Mouse (Mus musculus) natural killer cell, adult 2 months (primary cell): ENCODE results near the gene Fcna.

Source experiments
- DNase-seq, 2 experiments: peaks; one replicate each; pipeline ENCODE4 v3.0.0; 2022; ENCODE audit warnings: low spot score in 2 of 2

Gene Fcna

DNA sequence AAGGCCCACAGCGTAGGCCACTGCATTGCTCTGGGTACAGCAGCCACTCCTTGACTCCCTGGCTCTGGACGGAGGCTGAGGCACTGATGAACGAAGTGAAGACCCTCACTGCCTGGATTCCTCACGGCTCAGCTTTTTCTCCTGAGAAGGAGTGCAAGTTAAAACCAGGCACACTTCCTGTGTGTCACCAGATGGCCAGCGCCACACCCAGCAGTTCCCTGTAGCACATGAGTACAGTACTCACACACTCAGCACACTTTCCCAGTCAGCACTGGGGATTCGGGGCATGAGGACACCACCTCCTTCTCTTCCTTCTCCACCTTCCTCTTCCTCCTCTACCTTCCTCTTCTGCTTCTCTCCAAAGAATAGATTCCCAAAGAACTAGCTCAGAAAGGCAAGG is at the start of gene Fcna:
TSS of gene Fcna (minus strand) at position 220 of the 400 bp plus-strand sequence.
- DNase-seq: no peak

DNA sequence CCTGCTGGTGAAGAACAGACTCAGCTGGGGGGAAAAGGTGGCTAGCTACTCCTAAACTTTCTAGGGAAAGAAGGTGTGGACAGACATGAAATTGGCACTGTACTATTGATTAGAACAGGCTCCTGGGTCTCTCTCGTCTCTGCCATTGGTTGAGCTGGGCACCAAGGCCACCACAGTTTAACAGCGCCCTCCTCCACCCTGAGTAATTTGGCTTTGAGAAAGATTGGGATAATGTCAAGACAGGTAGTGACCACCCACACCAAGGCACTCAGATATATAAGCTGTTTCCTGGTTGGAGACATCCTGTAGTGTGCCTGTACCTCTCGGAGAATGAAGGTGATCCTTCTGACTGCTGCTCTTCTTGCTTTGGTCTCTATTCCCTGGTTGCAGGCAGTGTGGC is 48.7 kb upstream of the Fcna start, which contains the start of gene Lcn6:
TSS of gene Lcn6 (plus strand) at position 301 of the 400 bp plus-strand sequence.
- no peak for DNase-seq

- no peak for DNase-seq
These were observed 38.7 kb upstream of the Fcna start for GRCm38 (mm10) chr2:25666516-25666915.

DNA sequence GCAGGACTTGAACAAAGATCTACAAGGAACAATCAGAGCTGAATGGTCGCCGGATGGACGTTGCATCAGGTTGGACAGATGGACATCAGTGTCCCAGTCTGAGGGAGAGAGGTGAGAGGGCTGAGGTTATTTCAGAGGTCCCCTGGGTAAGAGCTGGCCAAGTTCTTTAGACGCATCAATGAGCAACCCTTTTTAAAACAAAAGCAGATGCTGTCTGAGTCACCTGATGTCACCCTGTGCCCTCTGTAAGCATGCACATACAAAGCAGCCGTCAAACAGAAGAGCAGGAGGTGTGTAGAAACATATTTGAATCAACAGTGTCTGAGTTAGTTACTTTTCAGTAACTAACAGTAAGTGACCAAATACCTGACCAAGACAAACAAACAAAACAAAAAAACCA is 36.3 kb upstream of the Fcna start:
- no peak for DNase-seq

- peak in 1 of 2 experiments; percentile 34 for DNase-seq
These were observed 35.7 kb upstream of the Fcna start for GRCm38 (mm10) chr2:25663511-25663910.

DNA sequence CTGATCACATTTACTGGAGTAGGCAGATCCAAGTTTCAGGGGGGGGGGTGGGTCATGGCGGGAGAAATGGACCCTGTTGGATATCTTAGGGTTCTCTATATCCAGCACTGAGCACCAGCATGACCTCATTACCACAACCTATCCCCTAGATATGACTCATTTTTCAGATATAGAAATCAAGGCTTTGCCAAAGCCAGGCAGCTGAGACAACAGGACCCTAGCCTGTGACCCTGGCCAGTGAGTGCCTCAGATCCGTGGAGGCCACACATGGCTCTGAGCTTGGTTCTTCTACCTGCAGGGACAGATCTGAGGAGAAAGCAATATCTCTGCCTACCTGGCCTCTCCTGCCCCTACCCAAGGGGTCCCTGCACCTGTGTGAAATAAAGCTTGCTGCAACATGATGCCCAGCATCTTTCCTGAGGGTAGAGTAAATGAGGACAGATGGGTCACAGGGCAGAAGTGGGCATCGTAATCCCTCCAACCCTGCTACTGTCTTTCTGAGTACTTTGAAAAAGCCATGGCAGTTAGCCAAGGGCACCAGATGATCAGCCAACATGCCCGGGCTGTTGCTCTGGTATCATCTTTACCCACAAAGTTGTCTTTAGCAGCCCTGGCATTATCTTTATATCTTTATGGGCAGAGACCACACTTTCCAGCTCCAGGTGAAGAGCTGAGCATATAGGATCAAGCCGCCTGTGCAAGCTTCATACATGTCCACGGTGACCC is 33.6 kb upstream of the Fcna start:
- no peak for DNase-seq

DNA sequence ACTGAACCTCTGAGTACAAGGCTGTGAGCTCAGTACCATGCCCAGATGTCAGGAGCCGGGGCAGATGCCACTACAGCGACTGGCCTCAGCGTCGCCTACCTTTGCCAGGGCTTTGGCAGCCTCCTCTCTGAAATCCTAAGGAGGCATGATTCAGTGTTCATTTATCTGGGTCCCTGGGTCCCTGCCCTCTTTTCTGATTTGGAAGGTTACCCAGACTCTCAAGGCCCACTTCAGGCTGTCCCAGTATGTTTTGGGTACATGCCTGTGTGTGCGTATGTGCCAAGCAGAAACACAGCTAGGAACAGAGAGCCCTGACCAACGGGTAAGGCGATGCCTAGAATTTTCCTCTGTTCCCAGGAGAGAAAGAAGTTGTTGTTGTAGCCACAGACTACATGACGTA is 32.4 kb upstream of the Fcna start:
- no peak for DNase-seq

- no peak for DNase-seq
These were observed 29.8 kb upstream of the Fcna start, which contains the start of gene Lcn5 for GRCm38 (mm10) chr2:25657652-25658051. Gene Lcn5 (plus strand): TSS chr2:25657952.

GRCm38 (mm10) chr2:25657246-25657645 is 29.4 kb upstream of the Fcna start:
- DNase-seq: no peak

- no peak for DNase-seq
These were observed 28.9 kb upstream of the Fcna start for GRCm38 (mm10) chr2:25656691-25657090.

GRCm38 (mm10) chr2:25654502-25654901 is 26.7 kb upstream of the Fcna start:
- no peak for DNase-seq

DNA sequence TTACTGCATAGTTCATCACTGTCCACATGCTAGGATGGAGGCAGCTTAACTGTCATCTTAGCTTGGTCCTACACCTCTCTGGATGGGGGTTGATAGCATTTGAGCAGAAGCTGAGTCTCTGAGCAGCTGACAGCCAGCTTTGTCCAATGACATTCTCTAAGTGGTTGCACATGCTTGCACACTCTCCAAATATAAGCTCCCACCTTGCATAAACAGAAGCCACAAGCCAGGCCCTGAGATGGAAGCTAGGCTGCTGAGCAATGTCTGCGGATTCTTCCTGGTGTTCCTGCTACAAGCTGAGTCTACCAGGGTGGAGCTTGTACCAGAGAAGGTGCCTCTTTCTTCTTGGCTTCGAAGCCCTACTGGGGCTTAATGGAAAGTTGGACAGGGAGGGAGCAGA is 25.1 kb upstream of the Fcna start, which contains the start of gene Lcn8:
TSS of gene Lcn8 (plus strand) at position 219 of the 400 bp plus-strand sequence.
- no peak for DNase-seq

- DNase-seq: peak; percentile 14 to 22
These were observed 12.1 kb upstream of the Fcna start for GRCm38 (mm10) chr2:25639890-25640289.

DNA sequence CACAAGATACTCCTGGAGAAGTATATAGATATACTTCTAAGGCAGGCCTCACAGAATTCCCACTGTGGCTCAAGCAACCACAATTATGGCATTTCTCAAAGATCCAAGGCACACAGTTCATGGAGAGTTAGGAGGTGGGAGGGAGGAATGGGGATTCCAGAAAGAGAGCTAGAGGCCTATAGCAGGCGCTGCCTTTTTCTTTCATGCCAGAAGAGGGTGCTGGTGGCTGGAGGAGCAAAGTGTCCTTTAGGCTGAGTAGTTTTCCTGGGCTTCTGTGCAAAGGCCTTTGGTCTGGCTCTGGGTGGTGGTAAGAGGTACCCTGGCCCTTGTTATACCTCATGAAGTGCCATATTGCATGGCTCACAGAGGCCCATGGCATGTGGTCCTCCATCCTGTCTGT is 6.2 kb upstream of the Fcna start:
- no peak for DNase-seq

DNA sequence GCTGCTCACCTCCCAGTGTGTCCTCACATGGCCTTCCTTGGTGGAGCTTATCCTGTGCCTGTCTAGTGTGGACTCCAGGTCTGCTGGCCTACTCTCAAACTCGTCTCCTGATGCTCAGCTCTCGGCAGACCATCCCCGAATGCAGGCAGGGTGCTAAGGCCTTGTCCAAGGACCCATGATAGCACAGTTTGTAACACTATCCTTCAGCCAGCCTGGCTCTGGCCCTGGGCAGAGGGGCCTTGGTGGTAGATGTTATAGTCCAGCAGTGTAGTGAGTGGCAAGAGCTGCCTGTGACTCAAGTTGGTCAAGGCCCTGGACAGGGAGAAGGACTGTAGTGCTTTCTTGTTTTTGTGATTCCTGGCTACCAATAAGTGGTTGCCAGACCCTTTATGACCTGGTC is 5.8 kb upstream of the Fcna start:
- DNase-seq: no peak

- no peak for DNase-seq
These were observed 908 bp upstream of the Fcna start for GRCm38 (mm10) chr2:25628738-25629137.

DNA sequence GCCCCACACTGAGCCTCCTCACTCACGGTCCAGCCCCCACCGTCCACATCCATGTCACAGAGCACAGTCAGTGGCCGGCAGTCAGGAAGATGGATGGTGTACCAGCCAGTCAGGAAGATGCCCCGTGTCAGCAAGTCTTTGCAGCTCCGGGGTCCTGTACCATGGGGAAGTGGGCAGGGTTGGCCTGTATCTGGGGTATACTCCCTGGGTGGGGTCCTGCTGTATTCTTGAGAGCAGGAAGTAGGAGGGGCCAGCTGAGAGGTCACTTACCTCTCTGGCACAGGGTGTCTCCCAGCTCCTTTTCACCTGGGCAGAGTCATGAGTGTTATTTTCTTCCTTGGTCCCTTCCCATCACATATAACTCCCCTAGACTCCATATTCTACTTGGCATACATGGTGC is 1.8 kb downstream of the Fcna start:
- no peak for DNase-seq

DNA sequence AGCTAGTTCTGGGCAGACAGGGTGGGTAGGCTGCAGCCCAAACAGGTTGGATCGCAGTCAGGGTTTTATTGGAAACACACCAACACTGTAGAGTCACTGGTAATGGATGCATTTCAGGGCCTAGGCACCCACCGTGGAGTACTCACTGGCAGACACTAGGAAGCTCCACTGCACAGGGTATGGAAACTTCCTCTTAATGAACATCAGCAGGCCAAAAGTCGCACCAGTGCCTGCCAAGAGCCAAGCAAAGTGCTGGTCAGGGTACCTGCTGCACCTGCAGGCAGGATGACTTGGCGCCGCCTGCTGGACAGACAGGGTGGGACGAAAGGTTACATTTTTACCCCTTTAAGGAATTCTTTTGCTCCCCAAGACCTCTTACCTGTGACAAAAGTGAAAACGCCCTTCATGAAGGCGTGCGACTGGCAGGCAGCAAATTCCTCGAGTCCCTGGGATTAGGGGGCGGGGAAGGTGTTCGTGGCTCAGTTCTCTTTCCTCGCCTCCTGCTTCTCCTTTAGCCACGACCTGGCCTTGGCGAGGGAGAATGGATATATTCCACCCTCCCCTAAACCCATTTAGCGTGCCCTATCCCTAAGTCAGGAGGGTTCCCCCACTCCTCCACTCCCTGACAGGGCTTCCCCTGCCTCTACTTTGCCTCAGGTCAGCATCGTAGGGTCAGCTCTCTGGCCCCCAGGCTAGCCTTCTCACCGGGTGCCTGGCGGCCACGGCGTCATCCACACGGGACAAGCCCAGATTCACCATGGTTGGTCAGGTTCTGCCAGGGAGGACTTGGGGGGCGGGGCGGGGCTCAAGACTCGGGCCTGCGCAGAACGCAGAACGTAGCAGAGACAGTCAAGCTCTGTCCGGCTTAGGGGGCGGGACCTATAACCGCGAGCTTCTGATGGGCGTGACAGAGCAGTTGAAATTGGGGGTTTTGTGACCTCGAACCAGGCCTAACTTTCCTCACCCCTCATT is 6.3 kb downstream of the Fcna start, which contains the start of gene Tmem141:
TSS of gene Tmem141 (minus strand) at position 777 of the 972 bp plus-strand sequence.
- DNase-seq: peak; percentile 80 to 88

DNA sequence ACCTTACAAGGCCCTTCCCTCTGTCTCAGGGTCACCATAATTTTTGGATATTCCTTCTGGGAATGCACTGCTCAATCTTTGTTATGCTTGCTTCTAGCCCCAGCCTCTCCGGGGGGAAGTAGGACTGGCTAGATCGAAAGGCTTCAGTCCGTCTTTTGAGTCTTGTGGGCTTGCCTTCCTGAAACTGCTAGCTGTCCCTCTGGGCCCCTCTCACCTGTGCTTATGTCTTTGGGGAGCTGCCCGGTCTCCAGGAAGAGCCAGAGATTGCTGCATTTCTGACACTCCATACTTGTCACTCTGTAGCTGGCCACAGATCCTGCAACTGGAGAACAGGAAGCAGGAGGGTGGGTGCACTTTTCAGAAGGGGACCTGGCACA is 7.0 kb downstream of the Fcna start:
- DNase-seq: no peak

GRCm38 (mm10) chr2:25620386-25620785 is 7.4 kb downstream of the Fcna start:
- DNase-seq: no peak

DNA sequence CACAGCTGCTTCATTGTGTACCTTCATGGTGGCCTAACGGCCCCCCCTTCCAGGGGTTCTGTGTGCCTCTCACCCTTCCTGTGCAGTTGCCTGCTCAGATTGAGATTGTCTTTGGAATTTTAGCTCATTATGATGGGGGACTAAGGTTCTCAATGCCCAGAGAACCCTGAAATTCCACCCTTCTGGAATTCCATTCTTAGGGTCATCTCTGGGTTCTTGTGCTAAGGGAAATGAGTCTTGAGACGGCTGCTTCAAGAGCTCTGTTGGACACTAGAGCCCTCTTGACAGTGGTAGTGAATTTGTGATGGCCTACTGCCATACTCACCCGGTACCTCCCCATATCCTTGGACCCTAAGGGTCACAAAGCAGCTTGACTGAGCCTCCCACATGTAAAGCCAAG is 10.3 kb downstream of the Fcna start, which contains the start of gene Ccdc183:
TSS of gene Ccdc183 (minus strand) at position 101 of the 400 bp plus-strand sequence.
- no peak for DNase-seq

DNA sequence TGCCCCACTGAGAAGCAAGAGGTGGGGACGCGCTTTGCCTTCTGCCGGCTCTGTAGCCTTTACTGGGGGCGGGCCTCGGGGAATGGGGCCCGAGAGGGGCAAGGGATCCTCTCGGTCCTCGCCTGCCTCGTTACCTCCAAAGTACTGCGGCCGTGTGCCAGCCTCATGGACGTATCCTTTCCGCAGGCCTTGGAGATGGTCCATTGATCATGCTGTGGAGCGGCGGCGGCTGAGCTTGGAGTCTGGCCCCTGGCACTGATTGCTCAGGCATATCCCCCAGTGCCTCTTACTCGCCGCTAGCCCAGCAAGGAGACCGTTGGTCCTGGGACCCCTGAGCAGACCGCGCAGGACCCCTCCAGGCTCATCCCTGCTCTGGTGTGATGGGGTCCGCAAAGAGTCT is 11.4 kb downstream of the Fcna start:
- DNase-seq: no peak
